Comparison of ENCODE assay signal across 11 mouse cellular contexts in genomic region chr6:99171281-99171825, GRCm38 (mm10).
DNase-seq lines count a peak whose midpoint lies in the region; TF ChIP-seq lines count a peak whose summit lies in the region.
"Had no signal": no experiment of that assay in that cellular context is flagged by ENCODE, and none has a peak within 500 bp of the region (broad histone marks: within the 10 kb centered on the region; RNA-seq: fewer than 3 reads in every experiment).

No protein-coding gene starts in this region.

- WGBS in kidney, adult 2 months = 73% methylated on average over 6 of the region's 6 CpGs
- 77% methylated on average over 6 of the region's 6 CpGs for WGBS in embryonic facial prominence, embryonic 10.5 days

- no peak for TF ChIP-seq CTCF in kidney, adult 2 months (conservative IDR thresholded peaks at IDR 0.05; ENCODE audit: insufficient read depth, insufficient read length, low read depth, low read length)

- no peak overlapping the region for H3K4me3 ChIP-seq in kidney, adult 2 months (ENCODE audit: insufficient read depth, low read depth, low read length)
- H3K4me3 ChIP-seq in embryonic facial prominence, embryonic 10.5 days = no peak overlapping the region
- H3K4me3 ChIP-seq: forebrain, embryonic 15.5 days had no signal

- H3K4me1 ChIP-seq in kidney, adult 2 months (ENCODE audit: control insufficient read depth, insufficient read depth, low read length) = peaks cover 3% of the 10 kb centered on the region
- peaks cover 33% of the 10 kb centered on the region for H3K4me1 ChIP-seq in embryonic facial prominence, embryonic 10.5 days

- DNase-seq in kidney, adult 2 months = no peak
- DNase-seq in kidney, postnatal 14 days = no peak
- peak; percentile 20 for DNase-seq in ES-CJ7 (ENCODE audit: low read depth, low spot score)
- DNase-seq in embryonic facial prominence, embryonic 10.5 days (ENCODE audit: low spot score) = no peak
- DNase-seq in lung, postnatal 36 days = peak; percentile 36
- no peak for DNase-seq in cerebellum, adult 18-20 months
- no peak for DNase-seq in T-cell, adult 2 months (ENCODE audit: low spot score)
- DNase-seq in kidney, adult 11 months = no peak
- DNase-seq: gastrocnemius, postnatal 25 days had no signal

- 0 out of 2 replicates have a peak overlapping the region, but pooled peaks have one; percentile 42 for H3K27ac ChIP-seq in kidney, adult 2 months (ENCODE audit: insufficient read depth, low read depth, low read length)
- H3K27ac ChIP-seq in embryonic facial prominence, embryonic 10.5 days (replicated peaks) = peak overlapping the region; percentile 14; the same call in 1 of the 2 replicates
- H3K27ac ChIP-seq: forebrain, embryonic 15.5 days; macrophage had no signal

- no peaks in the 10 kb centered on the region for H3K9me3 ChIP-seq in embryonic facial prominence, embryonic 10.5 days
- H3K9me3 ChIP-seq: forebrain, embryonic 15.5 days had no signal

- TF ChIP-seq POLR2A in kidney, adult 2 months (IDR thresholded peaks at IDR 0.05; ENCODE audit: low read depth, low read length) = no peak

- no peaks in the 10 kb centered on the region for H3K36me3 ChIP-seq in kidney, adult 2 months (ENCODE audit: control insufficient read depth, insufficient read depth, low read length)
- H3K36me3 ChIP-seq in embryonic facial prominence, embryonic 10.5 days (replicated peaks) = no peaks in the 10 kb centered on the region
- H3K36me3 ChIP-seq: forebrain, embryonic 15.5 days had no signal

- no peaks in the 10 kb centered on the region for H3K27me3 ChIP-seq in kidney, adult 2 months (replicated peaks; ENCODE audit: control insufficient read depth, insufficient read depth, low read length)
- no peaks in the 10 kb centered on the region for H3K27me3 ChIP-seq in embryonic facial prominence, embryonic 10.5 days (replicated peaks; ENCODE audit: low read depth, poor library complexity, severe bottlenecking)
- H3K27me3 ChIP-seq: forebrain, embryonic 15.5 days had no signal

Comparison
In these comparisons a context has a peak if more than half of its experiments do, and no peak if none do; other contexts are left out.
1. DNase-seq: peak in ES-CJ7 (single experiment) and lung, postnatal 36 days (single experiment); none in kidney, adult 2 months (single experiment), kidney, postnatal 14 days (single experiment), embryonic facial prominence, embryonic 10.5 days (single experiment), cerebellum, adult 18-20 months (0 of 2), T-cell, adult 2 months (single experiment) and kidney, adult 11 months (single experiment).